Mouse (Mus musculus) G1E (cell line): ENCODE data around the gene Bcl2l1. TPM values are rescaled to one million over a fixed set of nuclear protein-coding genes. Genes with fewer than 3 reads are reported as not detected.
A peak's percentile ranks its signal among the peaks of the same experiment; 100 is the strongest.

Experiments
- ATAC-seq: 2 replicates; pipeline ENCODE4 v1.8.0; 2016; ENCODE audit warnings: mild to moderate bottlenecking; ENCODE audit not compliant: insufficient number of reproducible peaks, poor library complexity, low FRiP score, severe bottlenecking; ENCODE audit errors: extremely low read depth
- DNase-seq: peaks from one replicate; pipeline ENCODE4 v3.0.0; 2012; ENCODE audit warnings: low spot score
- H3K27me3 ChIP-seq: 2 replicates; pipeline ENCODE4 v1.6.1; 2012; ENCODE audit warnings: mild to moderate bottlenecking, low read length, inconsistent platforms; ENCODE audit not compliant: insufficient read depth
- H3K36me3 ChIP-seq: replicated peaks from 2 replicates; pipeline ENCODE3; 2012; ENCODE audit warnings: mild to moderate bottlenecking, inconsistent platforms
- H3K4me1 ChIP-seq: 2 replicates; pipeline ENCODE4 v1.6.1; 2012; ENCODE audit warnings: low read depth, low read length, inconsistent platforms, mixed read lengths; ENCODE audit not compliant: insufficient read depth
- H3K4me3 ChIP-seq: 2 replicates; pipeline ENCODE4 v1.5.1; 2012; ENCODE audit warnings: low read depth, mild to moderate bottlenecking, inconsistent platforms, low read length, moderate library complexity, mixed read lengths
- H3K9me3 ChIP-seq: replicated peaks from 2 replicates; pipeline ENCODE4 v1.6.1; 2012; ENCODE audit warnings: inconsistent platforms
- CTCF ChIP-seq: IDR thresholded peaks from 2 replicates; pipeline ENCODE4 v1.5.1; 2012; ENCODE audit warnings: low read depth, low read length, inconsistent platforms, mixed read lengths
- GATA1 ChIP-seq: IDR thresholded peaks from 2 replicates; pipeline ENCODE4 v1.6.1; 2012; ENCODE audit warnings: borderline replicate concordance, low read length, inconsistent platforms, mixed read lengths
- GATA2 ChIP-seq: IDR thresholded peaks from 2 replicates; pipeline ENCODE4 v1.6.1; 2012; ENCODE audit warnings: low read depth, low read length, inconsistent platforms, borderline replicate concordance
- POLR2AphosphoS5 ChIP-seq: IDR thresholded peaks from 2 replicates; pipeline ENCODE4 v1.6.1; 2012; ENCODE audit warnings: low read depth, low read length, inconsistent platforms; ENCODE audit not compliant: insufficient replicate concordance
- TAL1 ChIP-seq: conservative IDR thresholded peaks from 2 replicates; pipeline ENCODE4 v1.6.1; 2012; ENCODE audit warnings: low read depth, low read length, inconsistent platforms, mixed read lengths
- polyA plus RNA-seq: library from polyadenylated mRNA; stranded (reverse); fragments of >175 nt; gene quantifications from 2 replicates; pipeline ENCODE4 v1.2.3, GENCODE M21; 2012
- total RNA-seq, 2 experiments: library from RNA; stranded (forward) in 1 of 2; stranded (reverse) in 1 of 2; fragments of 200-1000 nt in 1 of 2; fragments of >200 nt in 1 of 2; fragmentation: Nextera tagmentation in 1 of 2; gene quantifications; 2 replicates each; pipeline ENCODE4 v1.2.3; 2014 to 2017

Bcl2l1 gene
- total and polyA plus RNA-seq, 3 experiments: 31.6 to 82.7 (median 79.6) TPM

DNA sequence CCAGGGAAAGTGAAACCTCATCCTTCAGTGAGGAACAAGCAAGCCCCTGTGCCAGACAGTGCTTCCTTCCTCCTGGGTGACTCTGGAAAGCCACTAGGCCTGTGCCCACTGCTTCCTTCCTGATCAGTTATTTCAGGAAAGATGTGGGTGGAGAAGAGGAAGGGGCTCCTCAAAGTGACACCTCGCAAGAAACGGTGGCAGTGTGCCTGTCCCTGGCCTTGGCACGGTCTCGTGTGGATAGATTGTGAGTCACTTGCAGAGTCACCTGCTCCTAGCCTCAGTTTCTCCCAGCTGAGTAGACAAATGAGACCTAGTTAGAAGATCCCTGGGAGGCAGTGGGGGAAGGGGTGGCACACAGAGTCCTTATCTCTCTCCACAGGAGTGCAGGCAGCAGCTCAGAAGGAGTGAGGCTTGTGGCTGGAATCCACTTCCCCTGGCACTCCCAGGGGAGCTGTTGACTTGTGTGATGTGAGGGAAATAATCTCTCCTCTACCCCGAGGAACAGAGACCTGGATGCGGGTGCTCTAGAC, 42.6 kb downstream of the Bcl2l1 start:
- DNase-seq: peak; percentile 80
- H3K4me3 ChIP-seq: peak overlapping the region; percentile 63; the same call in 1 of the 2 replicates
- peaks cover 96% of the 10 kb centered on the region for H3K4me1 ChIP-seq
- TF ChIP-seq TAL1: peak; percentile 88
- no peak for TF ChIP-seq CTCF
- H3K36me3 ChIP-seq: peaks cover 40% of the 10 kb centered on the region
- ATAC-seq: peak; percentile 79
- H3K27me3 ChIP-seq: no peaks in the 10 kb centered on the region
- H3K9me3 ChIP-seq: no peaks in the 10 kb centered on the region

DNA sequence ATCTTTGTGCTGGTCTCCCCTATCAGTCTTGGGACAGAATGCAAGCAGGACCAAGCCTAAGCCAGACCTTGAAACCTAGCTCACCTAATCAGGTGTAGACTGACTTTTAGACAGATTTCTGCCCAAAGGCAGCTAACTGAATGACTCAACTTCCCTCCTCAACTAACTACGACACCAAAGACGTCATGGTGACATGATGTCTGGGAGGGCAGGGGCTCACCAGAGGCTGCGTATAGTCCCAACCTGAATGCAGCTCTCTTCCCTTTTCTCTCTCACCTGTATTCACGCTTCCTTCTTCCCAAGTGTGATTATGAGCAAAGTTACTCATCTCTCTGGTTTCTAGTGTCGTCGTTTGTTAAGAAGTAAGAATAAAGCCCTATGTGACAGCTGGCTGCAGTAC, 44.0 kb downstream of the Bcl2l1 start:
- H3K4me1 ChIP-seq: peaks cover 93% of the 10 kb centered on the region
- H3K36me3 ChIP-seq: peaks cover 39% of the 10 kb centered on the region
- no peak overlapping the region for H3K4me3 ChIP-seq
- no peaks in the 10 kb centered on the region for H3K27me3 ChIP-seq
- H3K9me3 ChIP-seq: no peaks in the 10 kb centered on the region
- ATAC-seq (no peak), DNase-seq (no peak)
- TF ChIP-seq CTCF: no peak
- no peak for TF ChIP-seq TAL1
- TF ChIP-seq POLR2AphosphoS5: no peak
- TF ChIP-seq GATA1: no peak
- TF ChIP-seq GATA2: no peak

- ATAC-seq (no peak), DNase-seq (no peak)
- Histone ChIP-seq H3K9me3 (no peaks in the 10 kb centered on the region), H3K4me1 (peaks cover 93% of the 10 kb centered on the region), H3K27me3 (no peaks in the 10 kb centered on the region), H3K4me3 (no peak overlapping the region), H3K36me3 (peaks cover 43% of the 10 kb centered on the region)
- TF ChIP-seq TAL1: no peak
- no peak for TF ChIP-seq CTCF
- no peak for TF ChIP-seq GATA2
- TF ChIP-seq POLR2AphosphoS5: no peak
- TF ChIP-seq GATA1: no peak
These were observed 44.4 kb downstream of the Bcl2l1 start for GRCm38 (mm10) chr2:152787136-152787535.

GRCm38 (mm10) chr2:152785446-152786350, 45.8 kb downstream of the Bcl2l1 start:
- Histone ChIP-seq H3K4me3 (peak overlapping the region; percentile 53; the same call in 1 of the 2 replicates), H3K4me1 (peaks cover 93% of the 10 kb centered on the region), H3K9me3 (no peaks in the 10 kb centered on the region), H3K36me3 (peaks cover 47% of the 10 kb centered on the region), H3K27me3 (no peaks in the 10 kb centered on the region; the same call in 1 of the 2 replicates)
- DNase-seq (no peak), ATAC-seq (no peak)
- no peak for TF ChIP-seq POLR2AphosphoS5
- no peak for TF ChIP-seq GATA1
- TF ChIP-seq GATA2: no peak
- no peak for TF ChIP-seq CTCF
- no peak for TF ChIP-seq TAL1

GRCm38 (mm10) chr2:152784640-152785039, 46.9 kb downstream of the Bcl2l1 start:
- no peak for ATAC-seq
- TF ChIP-seq POLR2AphosphoS5 (no peak), CTCF (no peak), TAL1 (no peak), GATA1 (no peak), GATA2 (no peak)
- Histone ChIP-seq H3K36me3 (peaks cover 50% of the 10 kb centered on the region), H3K4me3 (no peak overlapping the region), H3K27me3 (no peaks in the 10 kb centered on the region; the same call in 1 of the 2 replicates), H3K9me3 (no peaks in the 10 kb centered on the region), H3K4me1 (peaks cover 90% of the 10 kb centered on the region)
- no peak for DNase-seq

- Histone ChIP-seq H3K4me3 (no peak overlapping the region), H3K27me3 (no peaks in the 10 kb centered on the region; the same call in 1 of the 2 replicates), H3K4me1 (peaks cover 87% of the 10 kb centered on the region), H3K36me3 (peaks cover 60% of the 10 kb centered on the region), H3K9me3 (no peaks in the 10 kb centered on the region)
- no peak for ATAC-seq
- no peak for DNase-seq
- no peak for TF ChIP-seq CTCF
- TF ChIP-seq POLR2AphosphoS5: no peak
- no peak for TF ChIP-seq GATA2
- TF ChIP-seq GATA1: no peak
- no peak for TF ChIP-seq TAL1
These were observed 48.3 kb downstream of the Bcl2l1 start for GRCm38 (mm10) chr2:152783241-152783640.
